Mouse (Mus musculus) CD4-positive, CD25-positive, alpha-beta regulatory T cell, adult 4 months (primary cell): Measurements from ENCODE around the gene Slc36a4. TPM values are rescaled to one million over a fixed set of nuclear protein-coding genes. Genes with fewer than 3 reads are reported as not detected.

Experiments
- polyA plus RNA-seq, 2 experiments: library from polyadenylated mRNA; unstranded; fragments of 100-300 nt; shearing (Covaris generic); gene quantifications; one replicate each; pipeline ENCODE4 v1.2.1; 2017

The Slc36a4 gene
- polyA plus RNA-seq, 2 experiments from 2014 or later: 4.3 to 6.1 TPM

Other genes starting within 250 kb of the Slc36a4 start
- gene Smco4, start 216.3 kb upstream of the Slc36a4 start, polyA plus RNA-seq: 10 to 100 TPM; 10.5 to 25.1 TPM
- gene Deup1, start 81.8 kb upstream of the Slc36a4 start, polyA plus RNA-seq: under 1 TPM; 0.17 to 0.20 TPM
- gene Mtnr1b, start 164.8 kb downstream of the Slc36a4 start, polyA plus RNA-seq: not detected